Mouse (Mus musculus): ENCODE results near the gene Cox16. TPM values are rescaled to one million over a fixed set of nuclear protein-coding genes. Genes with fewer than 3 reads are reported as not detected.
"Not testable (repeated sequence)": the region's sequence is repeated elsewhere in the genome, so short reads cannot be mapped to it uniquely, and the experiment has no call there.

Cox16 gene
- polyA plus RNA-seq, 1 experiment from 2014 or later = 110 TPM

- H3K27ac ChIP-seq (ENCODE audit: low read length) = not testable (repeated sequence)
- 94% methylated on average over 7 of the region's 7 CpGs for WGBS
Measured at GRCm38 (mm10) chr12:81459051-81459450, 25.9 kb downstream of the Cox16 start.

GRCm38 (mm10) chr12:81438985-81439384 lies 45.9 kb downstream of the Cox16 start:
- not testable (repeated sequence) for H3K4me1 ChIP-seq (ENCODE audit: control insufficient read depth, insufficient read depth, low read length); H3K9ac ChIP-seq (ENCODE audit: low read depth, low read length); H3K27ac ChIP-seq (ENCODE audit: low read length); H3K27me3 ChIP-seq (ENCODE audit: control insufficient read depth, insufficient read depth, low read depth, low read length); ATAC-seq; H3K36me3 ChIP-seq (ENCODE audit: control insufficient read depth, insufficient read depth, low read length); H3K9me3 ChIP-seq (replicated peaks; ENCODE audit: control insufficient read depth, low read length, poor library complexity, severe bottlenecking); H3K4me2 ChIP-seq (ENCODE audit: low read length); H3K4me3 ChIP-seq (ENCODE audit: low read depth, low read length)
- 95% methylated on average over 9 of the region's 9 CpGs for WGBS

More at GRCm38 (mm10) chr12:81459051-81459450, 25.9 kb downstream of the Cox16 start:
- not testable (repeated sequence) for ATAC-seq; H3K9me3 ChIP-seq (replicated peaks; ENCODE audit: control insufficient read depth, low read length, poor library complexity, severe bottlenecking); H3K36me3 ChIP-seq (ENCODE audit: control insufficient read depth, insufficient read depth, low read length); H3K4me3 ChIP-seq (ENCODE audit: low read depth, low read length); H3K27me3 ChIP-seq (ENCODE audit: control insufficient read depth, insufficient read depth, low read depth, low read length); H3K9ac ChIP-seq (ENCODE audit: low read depth, low read length); H3K4me2 ChIP-seq (ENCODE audit: low read length); H3K4me1 ChIP-seq (ENCODE audit: control insufficient read depth, insufficient read depth, low read length)

- H3K27me3 ChIP-seq (ENCODE audit: control insufficient read depth, insufficient read depth, low read depth, low read length); ATAC-seq; H3K4me2 ChIP-seq (ENCODE audit: low read length); H3K27ac ChIP-seq (ENCODE audit: low read length); H3K36me3 ChIP-seq (ENCODE audit: control insufficient read depth, insufficient read depth, low read length); H3K9me3 ChIP-seq (replicated peaks; ENCODE audit: control insufficient read depth, low read length, poor library complexity, severe bottlenecking); H3K4me1 ChIP-seq (ENCODE audit: control insufficient read depth, insufficient read depth, low read length); H3K9ac ChIP-seq (ENCODE audit: low read depth, low read length); H3K4me3 ChIP-seq (ENCODE audit: low read depth, low read length): not testable (repeated sequence)
- 98% methylated on average over 2 of the region's 2 CpGs for WGBS
Measured at GRCm38 (mm10) chr12:81434778-81435177, 50.1 kb downstream of the Cox16 start.

- WGBS = 100% methylated on average over 1 of the region's 1 CpGs
- peaks cover 5% of the 10 kb centered on the region; the same call in 1 of the 2 replicates for H3K36me3 ChIP-seq (ENCODE audit: control insufficient read depth, insufficient read depth, low read length)
- no peak for ATAC-seq
- H3K9ac ChIP-seq (ENCODE audit: low read depth, low read length) = no peak within 1 kb of the TSS
- no peak within 1 kb of the TSS for H3K4me2 ChIP-seq (ENCODE audit: low read length)
- no peak within 1 kb of the TSS for H3K27ac ChIP-seq (ENCODE audit: low read length)
- no peaks in the 10 kb centered on the region for H3K27me3 ChIP-seq (ENCODE audit: control insufficient read depth, insufficient read depth, low read depth, low read length)
- H3K4me3 ChIP-seq (ENCODE audit: low read depth, low read length) = no peak within 1 kb of the TSS
- peaks cover 9% of the 10 kb centered on the region; the same call in 1 of the 2 replicates for H3K9me3 ChIP-seq (replicated peaks; ENCODE audit: control insufficient read depth, low read length, poor library complexity, severe bottlenecking)
- H3K4me1 ChIP-seq (ENCODE audit: control insufficient read depth, insufficient read depth, low read length) = no peaks in the 10 kb centered on the region
Measured at GRCm38 (mm10) chr12:81421846-81422245, 63.1 kb downstream of the Cox16 start, which contains the start of gene Adam4. Gene Adam4 (minus strand): TSS chr12:81421946.

- Histone ChIP-seq H3K27ac (ENCODE audit: low read length) (no peak overlapping the region), H3K4me3 (ENCODE audit: low read depth, low read length) (no peak overlapping the region), H3K27me3 (ENCODE audit: control insufficient read depth, insufficient read depth, low read depth, low read length) (no peaks in the 10 kb centered on the region), H3K9ac (ENCODE audit: low read depth, low read length) (no peak overlapping the region), H3K36me3 (ENCODE audit: control insufficient read depth, insufficient read depth, low read length) (no peaks in the 10 kb centered on the region), H3K9me3 (replicated peaks; ENCODE audit: control insufficient read depth, low read length, poor library complexity, severe bottlenecking) (no peaks in the 10 kb centered on the region), H3K4me1 (ENCODE audit: control insufficient read depth, insufficient read depth, low read length) (no peaks in the 10 kb centered on the region), H3K4me2 (ENCODE audit: low read length) (no peak overlapping the region)
- 94% methylated on average over 3 of the region's 3 CpGs for WGBS
- ATAC-seq = no peak
Measured at GRCm38 (mm10) chr12:81413211-81413610, 71.7 kb downstream of the Cox16 start.

GRCm38 (mm10) chr12:81408966-81409365 lies 76.0 kb downstream of the Cox16 start:
- WGBS = 92% methylated on average over 3 of the region's 3 CpGs
- no peaks in the 10 kb centered on the region for H3K27me3 ChIP-seq (ENCODE audit: control insufficient read depth, insufficient read depth, low read depth, low read length)
- H3K9ac ChIP-seq (ENCODE audit: low read depth, low read length) = no peak overlapping the region
- no peaks in the 10 kb centered on the region for H3K36me3 ChIP-seq (ENCODE audit: control insufficient read depth, insufficient read depth, low read length)
- no peak overlapping the region for H3K4me3 ChIP-seq (ENCODE audit: low read depth, low read length)
- H3K4me2 ChIP-seq (ENCODE audit: low read length) = no peak overlapping the region
- H3K27ac ChIP-seq (ENCODE audit: low read length) = no peak overlapping the region
- no peaks in the 10 kb centered on the region for H3K4me1 ChIP-seq (ENCODE audit: control insufficient read depth, insufficient read depth, low read length)
- H3K9me3 ChIP-seq (replicated peaks; ENCODE audit: control insufficient read depth, low read length, poor library complexity, severe bottlenecking) = no peaks in the 10 kb centered on the region
- ATAC-seq = no peak

GRCm38 (mm10) chr12:81402187-81402586 lies 82.7 kb downstream of the Cox16 start:
- Histone ChIP-seq H3K27me3 (ENCODE audit: control insufficient read depth, insufficient read depth, low read depth, low read length) (no peaks in the 10 kb centered on the region), H3K9me3 (replicated peaks; ENCODE audit: control insufficient read depth, low read length, poor library complexity, severe bottlenecking) (no peaks in the 10 kb centered on the region), H3K4me2 (ENCODE audit: low read length) (no peak overlapping the region), H3K36me3 (ENCODE audit: control insufficient read depth, insufficient read depth, low read length) (no peaks in the 10 kb centered on the region), H3K4me3 (ENCODE audit: low read depth, low read length) (no peak overlapping the region), H3K4me1 (ENCODE audit: control insufficient read depth, insufficient read depth, low read length) (no peaks in the 10 kb centered on the region), H3K9ac (ENCODE audit: low read depth, low read length) (no peak overlapping the region), H3K27ac (ENCODE audit: low read length) (no peak overlapping the region)
- peak; percentile 54; the same call in 1 of the 2 replicates for ATAC-seq
- 14% methylated on average over 1 of the region's 1 CpGs for WGBS

GRCm38 (mm10) chr12:81379364-81379763 lies 105.6 kb downstream of the Cox16 start, which contains the start of gene Gm4787:
Gene Gm4787 (minus strand): TSS chr12:81379464.
- H3K27me3 ChIP-seq (ENCODE audit: control insufficient read depth, insufficient read depth, low read depth, low read length); ATAC-seq; H3K36me3 ChIP-seq (ENCODE audit: control insufficient read depth, insufficient read depth, low read length); H3K4me3 ChIP-seq (ENCODE audit: low read depth, low read length); H3K4me1 ChIP-seq (ENCODE audit: control insufficient read depth, insufficient read depth, low read length); H3K4me2 ChIP-seq (ENCODE audit: low read length); H3K27ac ChIP-seq (ENCODE audit: low read length); H3K9ac ChIP-seq (ENCODE audit: low read depth, low read length); H3K9me3 ChIP-seq (replicated peaks; ENCODE audit: control insufficient read depth, low read length, poor library complexity, severe bottlenecking): not testable (repeated sequence)
- WGBS = 61% methylated on average over 1 of the region's 1 CpGs

GRCm38 (mm10) chr12:81333841-81334240 lies 151.1 kb downstream of the Cox16 start:
- no peaks in the 10 kb centered on the region for H3K36me3 ChIP-seq (ENCODE audit: control insufficient read depth, insufficient read depth, low read length)
- WGBS = 63% methylated on average over 5 of the region's 5 CpGs
- H3K9me3 ChIP-seq (replicated peaks; ENCODE audit: control insufficient read depth, low read length, poor library complexity, severe bottlenecking) = no peaks in the 10 kb centered on the region
- H3K4me1 ChIP-seq (ENCODE audit: control insufficient read depth, insufficient read depth, low read length) = peaks cover 10% of the 10 kb centered on the region
- peak overlapping the region; percentile 94 for H3K9ac ChIP-seq (ENCODE audit: low read depth, low read length)
- no peak for ATAC-seq
- H3K4me3 ChIP-seq (ENCODE audit: low read depth, low read length) = peak overlapping the region; percentile 76
- H3K4me2 ChIP-seq (ENCODE audit: low read length) = peak overlapping the region; percentile 83
- no peaks in the 10 kb centered on the region; the same call in 1 of the 2 replicates for H3K27me3 ChIP-seq (ENCODE audit: control insufficient read depth, insufficient read depth, low read depth, low read length)
- peak overlapping the region; percentile 96 for H3K27ac ChIP-seq (ENCODE audit: low read length)
